Mouse (Mus musculus) ES-E14 (cell line): ENCODE measurements at regions not wholly inside any gene's neighbourhood (a gene's known extent, or its start where the extent isn't known, plus 50 kb on each side); places are given as distances from the start of the nearest gene placed in this dataset.

Source experiments
- CHD2 ChIP-seq: IDR thresholded peaks from 2 replicates; pipeline ENCODE4 v1.6.1; 2014; ENCODE audit warnings: mild to moderate bottlenecking, low read depth, low read length, inconsistent platforms
- HCFC1 ChIP-seq: IDR thresholded peaks from 2 replicates; pipeline ENCODE4 v1.6.1; 2012; ENCODE audit warnings: low read length, inconsistent platforms, borderline replicate concordance; ENCODE audit not compliant: insufficient read depth
- ZNF384 ChIP-seq: IDR thresholded peaks from 2 replicates; pipeline ENCODE4 v1.6.1; 2012; ENCODE audit warnings: low read depth, low read length, inconsistent platforms

DNA sequence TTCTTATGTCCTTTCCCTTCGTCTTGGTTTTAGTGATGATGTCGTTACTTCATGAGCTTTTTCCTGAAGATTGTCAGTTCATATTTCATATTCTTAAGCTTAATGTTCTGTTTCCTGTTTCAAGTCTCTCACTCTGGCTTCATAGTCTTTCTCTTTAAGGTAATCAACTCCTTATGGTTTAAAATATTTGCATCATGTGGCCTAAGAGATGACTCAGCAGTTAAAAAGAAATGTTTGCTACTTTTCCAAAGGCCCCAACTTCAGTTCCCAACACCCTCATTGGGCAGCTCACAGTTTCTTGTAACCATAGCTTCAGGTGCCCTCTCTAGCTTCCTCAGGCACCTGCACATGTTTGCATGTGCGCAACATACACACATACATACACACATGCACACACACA lies 303.4 kb upstream of the Mctp2 start:
- no peak for TF ChIP-seq HCFC1
- no peak for TF ChIP-seq CHD2
- no peak for TF ChIP-seq ZNF384
